Mouse (Mus musculus) midbrain, embryonic 12.5 days (tissue): ENCODE results near the gene Nxn. TPM values are rescaled to one million over a fixed set of nuclear protein-coding genes. Genes with fewer than 3 reads are reported as not detected.

Experiments
- ATAC-seq: fragments of 200-750 bp; cut with Nextera tagmentation; 2 replicates; pipeline ENCODE4 v1.8.0; 2017; ENCODE audit warnings: low read depth, moderate TSS enrichment, moderate library complexity; ENCODE audit not compliant: low FRiP score
- H3K27ac ChIP-seq: fragments of 300-500 bp; sonication (generic); replicated peaks from 2 replicates; pipeline ENCODE4 v1.5.1; 2016; ENCODE audit warnings: mild to moderate bottlenecking
- H3K27me3 ChIP-seq: fragments of 300-500 bp; sonication (generic); 2 replicates; pipeline ENCODE4 v1.6.1; 2016; ENCODE audit warnings: mild to moderate bottlenecking
- H3K36me3 ChIP-seq: fragments of 300-500 bp; sonication (generic); 2 replicates; pipeline ENCODE4 v1.6.1; 2016
- H3K4me1 ChIP-seq: fragments of 300-500 bp; sonication (generic); 2 replicates; pipeline ENCODE4 v1.6.1; 2016
- H3K4me2 ChIP-seq: fragments of 300-500 bp; sonication (generic); replicated peaks from 2 replicates; pipeline ENCODE4 v1.6.1; 2016; ENCODE audit warnings: mild to moderate bottlenecking, moderate library complexity
- H3K4me3 ChIP-seq: fragments of 300-500 bp; sonication (generic); 2 replicates; pipeline ENCODE4 v1.5.1; 2016; ENCODE audit warnings: mild to moderate bottlenecking
- H3K9ac ChIP-seq: fragments of 300-500 bp; sonication (generic); replicated peaks from 2 replicates; pipeline ENCODE4 v1.6.1; 2016; ENCODE audit warnings: mild to moderate bottlenecking, moderate library complexity
- H3K9me3 ChIP-seq: fragments of 300-500 bp; sonication (generic); 2 replicates; pipeline ENCODE4 v1.6.1; 2016; ENCODE audit warnings: mild to moderate bottlenecking
- WGBS: fragments of 180-500 bp; shearing (Covaris S2); methylation state at CpG from one replicate; pipeline ENCODE4 v1.1.7; 2016; 5-methylcytosine and 5-hydroxymethylcytosine counted together
- polyA plus RNA-seq: library from polyadenylated mRNA; unstranded; fragments of >200 nt; fragmentation: Nextera tagmentation; extraction: Ambion mirVana; gene quantifications from 2 replicates; pipeline ENCODE4 v1.2.1, GENCODE M21; 2016

The Nxn gene
- polyA plus RNA-seq, 1 experiment from 2014 or later: 56.9 TPM

GRCm38 (mm10) chr11:76420896-76421295 lies 22.0 kb upstream of the Nxn start:
- Histone ChIP-seq H3K9ac (no peak overlapping the region), H3K27ac (no peak overlapping the region), H3K4me1 (no peaks in the 10 kb centered on the region), H3K9me3 (no peaks in the 10 kb centered on the region), H3K4me2 (no peak overlapping the region), H3K36me3 (peaks cover 84% of the 10 kb centered on the region), H3K4me3 (no peak overlapping the region), H3K27me3 (no peaks in the 10 kb centered on the region)
- no peak for ATAC-seq
- WGBS: 70% methylated on average over 4 of the region's 4 CpGs

GRCm38 (mm10) chr11:76419179-76419578 lies 20.2 kb upstream of the Nxn start:
- Histone ChIP-seq H3K4me3 (no peak overlapping the region), H3K4me2 (no peak overlapping the region), H3K27me3 (no peaks in the 10 kb centered on the region), H3K36me3 (peaks cover 90% of the 10 kb centered on the region), H3K9ac (no peak overlapping the region), H3K27ac (no peak overlapping the region), H3K9me3 (no peaks in the 10 kb centered on the region), H3K4me1 (no peaks in the 10 kb centered on the region)
- WGBS: 65% methylated on average over 4 of the region's 4 CpGs
- no peak for ATAC-seq

GRCm38 (mm10) chr11:76418423-76418822 lies 19.5 kb upstream of the Nxn start:
- ATAC-seq: no peak
- WGBS: 84% methylated on average over 8 of the region's 8 CpGs
- H3K27me3 ChIP-seq: no peaks in the 10 kb centered on the region
- H3K4me2 ChIP-seq: no peak overlapping the region
- H3K4me3 ChIP-seq: no peak overlapping the region
- H3K4me1 ChIP-seq: no peaks in the 10 kb centered on the region
- H3K36me3 ChIP-seq: peaks cover 90% of the 10 kb centered on the region
- no peaks in the 10 kb centered on the region for H3K9me3 ChIP-seq
- no peak overlapping the region for H3K9ac ChIP-seq
- H3K27ac ChIP-seq: no peak overlapping the region

- 61% methylated on average over 2 of the region's 2 CpGs for WGBS
- H3K27me3 ChIP-seq: no peaks in the 10 kb centered on the region
- no peak overlapping the region for H3K9ac ChIP-seq
- H3K27ac ChIP-seq: no peak overlapping the region
- no peak overlapping the region for H3K4me2 ChIP-seq
- peaks cover 79% of the 10 kb centered on the region for H3K36me3 ChIP-seq
- no peaks in the 10 kb centered on the region for H3K4me1 ChIP-seq
- no peak for ATAC-seq
- no peaks in the 10 kb centered on the region for H3K9me3 ChIP-seq
- no peak overlapping the region for H3K4me3 ChIP-seq
Measured at GRCm38 (mm10) chr11:76415985-76416384, 17.0 kb upstream of the Nxn start.

DNA sequence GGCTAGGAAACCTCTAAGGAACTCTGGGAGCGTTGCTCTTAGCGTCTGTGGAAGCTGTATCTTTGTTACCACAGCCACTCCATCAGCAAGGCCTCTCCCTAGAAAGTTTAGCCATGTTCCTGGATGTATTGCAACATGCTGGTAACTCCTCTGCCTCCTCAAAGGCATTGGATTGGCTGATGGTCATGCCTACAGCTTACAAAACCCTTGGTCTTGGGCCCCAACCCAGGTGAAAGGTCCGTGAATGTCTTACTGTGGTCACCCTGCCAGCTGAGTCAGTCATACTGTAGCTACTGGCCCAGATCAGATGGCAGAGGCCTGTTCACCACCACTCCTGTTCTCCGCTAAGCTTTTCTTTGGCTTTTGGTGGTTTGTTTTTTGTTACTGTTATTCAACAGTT lies 16.1 kb upstream of the Nxn start:
- no peaks in the 10 kb centered on the region for H3K27me3 ChIP-seq
- no peaks in the 10 kb centered on the region for H3K9me3 ChIP-seq
- no peak overlapping the region for H3K27ac ChIP-seq
- H3K4me3 ChIP-seq: no peak overlapping the region
- H3K4me1 ChIP-seq: no peaks in the 10 kb centered on the region
- peaks cover 75% of the 10 kb centered on the region for H3K36me3 ChIP-seq
- no peak for ATAC-seq
- WGBS: 90% methylated on average over 4 of the region's 4 CpGs
- H3K9ac ChIP-seq: no peak overlapping the region
- no peak overlapping the region for H3K4me2 ChIP-seq

DNA sequence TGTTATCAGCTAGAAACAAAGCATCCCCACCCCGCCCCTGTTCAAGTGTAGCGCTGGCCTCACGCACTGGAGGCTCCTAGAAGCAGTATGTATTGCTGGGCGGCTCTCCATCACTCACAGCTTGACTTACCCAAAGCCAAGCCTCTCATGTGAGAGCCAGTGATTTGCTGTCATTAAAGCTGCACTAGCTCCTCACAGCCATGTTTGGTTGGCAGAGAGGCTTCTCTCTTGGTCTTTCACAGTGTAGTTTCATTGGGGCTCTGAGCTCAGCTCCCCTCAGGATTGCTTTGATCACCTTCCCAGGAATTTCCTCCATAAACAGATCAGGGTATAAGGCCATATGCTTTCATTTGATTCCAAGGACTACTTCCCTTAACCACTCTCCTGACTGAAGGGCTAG lies 14.3 kb upstream of the Nxn start:
- WGBS: 89% methylated on average over 4 of the region's 4 CpGs
- peaks cover 57% of the 10 kb centered on the region for H3K36me3 ChIP-seq
- no peaks in the 10 kb centered on the region for H3K4me1 ChIP-seq
- H3K4me3 ChIP-seq: no peak overlapping the region
- no peak for ATAC-seq
- no peaks in the 10 kb centered on the region for H3K27me3 ChIP-seq
- no peak overlapping the region for H3K27ac ChIP-seq
- H3K9ac ChIP-seq: no peak overlapping the region
- no peak overlapping the region for H3K4me2 ChIP-seq
- H3K9me3 ChIP-seq: no peaks in the 10 kb centered on the region

DNA sequence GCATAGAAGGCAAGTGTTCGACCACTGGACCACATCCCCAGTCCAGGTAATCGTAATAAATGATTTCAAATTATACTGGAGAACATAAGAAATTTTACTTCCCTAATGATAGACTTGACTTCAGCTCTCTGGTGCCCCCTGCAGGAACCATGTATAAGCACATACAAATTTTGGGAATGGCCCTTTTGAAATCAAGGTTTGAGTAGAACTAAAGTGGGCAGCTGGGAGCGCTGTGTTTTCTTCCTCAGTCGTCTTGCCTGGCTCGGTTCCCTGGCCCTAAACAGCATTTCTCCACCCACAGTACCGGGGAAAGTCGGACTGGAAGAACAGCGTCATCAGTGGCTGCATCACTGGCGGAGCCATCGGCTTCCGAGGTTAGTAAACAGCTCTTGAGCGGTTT lies 11.9 kb upstream of the Nxn start:
- ATAC-seq: no peak
- H3K4me1 ChIP-seq: peaks cover 6% of the 10 kb centered on the region
- no peak overlapping the region for H3K4me3 ChIP-seq
- H3K27ac ChIP-seq: no peak overlapping the region
- no peak overlapping the region for H3K4me2 ChIP-seq
- 74% methylated on average over 12 of the region's 12 CpGs for whole genome bisulfite sequencing
- no peaks in the 10 kb centered on the region for H3K9me3 ChIP-seq
- no peaks in the 10 kb centered on the region for H3K27me3 ChIP-seq
- peaks cover 34% of the 10 kb centered on the region for H3K36me3 ChIP-seq
- H3K9ac ChIP-seq: no peak overlapping the region

DNA sequence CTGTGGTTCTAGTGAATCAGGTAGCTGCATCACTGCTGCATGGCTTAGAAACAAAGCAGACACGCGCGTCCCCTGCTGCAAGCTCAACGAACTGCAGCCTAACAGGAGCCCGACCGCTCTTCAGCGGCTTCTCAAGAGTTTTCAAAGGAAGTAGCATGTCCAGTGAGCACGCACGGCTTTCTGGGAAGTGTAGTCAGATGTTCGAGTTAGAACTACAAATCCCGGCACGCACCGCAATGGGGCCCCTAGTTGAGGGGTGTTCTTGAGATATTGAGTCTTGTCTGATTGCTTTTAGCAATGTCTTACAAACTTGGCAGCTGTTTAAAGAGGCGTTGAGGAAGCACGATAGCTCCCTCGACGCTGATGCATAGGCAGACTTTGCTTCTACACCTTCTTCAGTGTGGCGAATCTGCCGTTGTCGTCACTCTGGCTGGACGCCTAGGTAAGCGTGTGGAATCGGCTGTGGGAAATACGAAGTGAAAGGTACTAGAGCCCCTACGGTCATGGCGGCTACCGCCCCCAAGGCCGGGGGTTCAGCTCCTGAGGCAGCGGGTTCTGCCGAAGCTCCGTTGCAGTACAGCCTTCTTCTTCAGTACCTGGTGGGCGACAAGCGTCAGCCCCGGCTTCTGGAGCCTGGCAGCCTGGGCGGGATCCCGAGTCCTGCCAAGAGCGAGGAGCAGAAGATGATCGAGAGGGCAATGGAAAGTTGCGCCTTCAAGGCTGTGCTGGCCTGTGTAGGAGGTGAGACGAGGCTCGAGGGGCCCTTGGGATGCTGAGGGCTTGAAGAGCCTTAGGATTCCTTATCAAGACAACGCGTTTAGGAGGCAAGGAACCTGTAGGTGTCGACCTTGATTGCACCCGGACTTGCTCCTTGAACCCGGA lies 8.0 kb upstream of the Nxn start, which contains the start of gene Timm22:
TSS of gene Timm22 (plus strand) at position 251 of the 882 bp plus-strand sequence.
- H3K27me3 ChIP-seq: peaks cover 22% of the 10 kb centered on the region
- H3K4me2 ChIP-seq: peak within 1 kb of the TSS; percentile 82
- H3K36me3 ChIP-seq: peaks cover 8% of the 10 kb centered on the region
- H3K9me3 ChIP-seq: no peaks in the 10 kb centered on the region
- H3K9ac ChIP-seq: peak within 1 kb of the TSS; percentile 79
- ATAC-seq: peak; percentile 93
- under 1% methylated on average over 46 of the region's 46 CpGs for WGBS
- peaks cover 6% of the 10 kb centered on the region for H3K4me1 ChIP-seq
- peak within 1 kb of the TSS; percentile 57 for H3K4me3 ChIP-seq
- peak within 1 kb of the TSS; percentile 40 for H3K27ac ChIP-seq

DNA sequence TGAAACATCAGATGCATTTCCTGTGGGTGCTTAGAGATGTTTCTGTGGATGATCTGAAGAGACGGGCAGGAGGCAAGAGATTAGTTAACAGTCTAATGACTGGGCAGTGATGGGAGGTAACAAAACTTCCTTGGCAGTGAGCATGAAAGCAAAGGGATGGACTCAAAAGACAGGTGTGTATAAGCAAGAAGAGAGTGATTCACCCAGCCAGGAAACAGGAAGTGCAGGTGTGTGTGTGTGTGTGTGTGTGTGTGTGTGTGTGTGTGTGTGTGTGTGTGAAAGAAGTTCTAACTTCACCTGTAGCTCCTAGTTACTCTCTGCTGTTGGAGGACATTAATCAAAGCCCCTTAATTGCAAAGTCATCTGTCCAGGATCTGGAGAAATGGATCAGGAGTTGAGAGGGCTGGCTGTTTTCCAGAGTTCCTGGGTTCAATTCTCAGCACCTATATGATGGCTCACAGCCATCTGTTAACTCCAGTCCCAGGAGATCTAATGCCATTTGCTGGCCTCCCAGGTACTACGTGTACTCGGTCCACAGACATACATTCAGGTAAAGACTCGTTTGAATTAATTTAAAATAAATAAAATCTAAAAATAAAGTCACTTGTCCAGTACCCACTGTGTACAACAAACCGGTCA lies 6.8 kb upstream of the Nxn start:
- Histone ChIP-seq H3K27me3 (peaks cover 22% of the 10 kb centered on the region), H3K9me3 (no peaks in the 10 kb centered on the region), H3K4me1 (peaks cover 6% of the 10 kb centered on the region), H3K36me3 (no peaks in the 10 kb centered on the region), H3K27ac (no peak overlapping the region), H3K9ac (no peak overlapping the region), H3K4me2 (no peak overlapping the region), H3K4me3 (no peak overlapping the region)
- no peak for ATAC-seq
- 83% methylated on average over 5 of the region's 5 CpGs for WGBS

DNA sequence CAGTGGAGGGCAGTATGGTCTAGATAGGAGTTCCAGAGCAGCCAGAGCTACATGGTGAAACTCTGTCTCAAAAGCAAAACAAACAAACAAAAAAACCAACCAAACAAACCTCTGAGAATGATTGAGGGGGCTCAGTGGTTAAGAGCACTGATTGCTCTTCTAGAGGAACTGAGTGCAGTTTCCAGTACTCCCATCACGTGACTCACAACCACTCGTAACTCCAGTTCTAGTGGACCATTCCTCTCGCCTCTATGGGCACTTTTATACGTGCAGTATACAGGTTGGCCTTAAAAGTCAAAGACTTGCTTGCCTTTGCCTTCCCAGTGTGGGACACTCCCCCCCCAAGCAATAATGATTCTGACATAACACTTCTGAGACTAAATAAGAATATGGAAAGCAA lies 6.2 kb upstream of the Nxn start:
- WGBS: 70% methylated on average over 4 of the region's 4 CpGs
- Histone ChIP-seq H3K4me1 (peaks cover 6% of the 10 kb centered on the region), H3K27ac (no peak overlapping the region), H3K4me3 (no peak overlapping the region), H3K4me2 (no peak overlapping the region), H3K9me3 (no peaks in the 10 kb centered on the region), H3K27me3 (peaks cover 28% of the 10 kb centered on the region), H3K9ac (0 out of 2 replicates have a peak overlapping the region, but pooled peaks have one; percentile 12), H3K36me3 (no peaks in the 10 kb centered on the region)
- ATAC-seq: no peak

DNA sequence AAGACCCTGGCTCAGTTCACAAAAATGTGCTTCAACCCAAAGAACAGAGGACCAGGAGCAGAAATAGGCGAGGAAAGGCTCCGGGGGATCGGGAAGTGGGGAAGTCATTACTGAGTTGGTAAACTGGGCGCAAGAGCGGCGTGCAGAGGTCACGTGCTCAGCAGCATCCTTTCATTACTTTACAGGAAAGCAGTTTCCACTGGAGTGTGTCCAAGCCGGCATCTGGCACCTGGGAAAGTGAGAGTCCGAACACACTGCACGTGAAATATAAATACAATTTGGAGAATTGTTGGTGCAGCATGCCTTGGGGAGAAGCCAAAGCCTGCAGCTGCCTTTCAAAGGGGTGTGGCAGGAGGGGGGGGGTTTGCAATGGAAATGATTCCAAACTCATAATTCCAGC lies 2.5 kb upstream of the Nxn start:
- ATAC-seq: no peak
- WGBS: 78% methylated on average over 10 of the region's 10 CpGs
- no peak overlapping the region for H3K9ac ChIP-seq
- H3K27me3 ChIP-seq: peaks cover 28% of the 10 kb centered on the region
- peaks cover 16% of the 10 kb centered on the region for H3K4me1 ChIP-seq
- H3K36me3 ChIP-seq: no peaks in the 10 kb centered on the region
- no peaks in the 10 kb centered on the region for H3K9me3 ChIP-seq
- H3K4me3 ChIP-seq: no peak overlapping the region
- no peak overlapping the region for H3K4me2 ChIP-seq
- H3K27ac ChIP-seq: no peak overlapping the region

DNA sequence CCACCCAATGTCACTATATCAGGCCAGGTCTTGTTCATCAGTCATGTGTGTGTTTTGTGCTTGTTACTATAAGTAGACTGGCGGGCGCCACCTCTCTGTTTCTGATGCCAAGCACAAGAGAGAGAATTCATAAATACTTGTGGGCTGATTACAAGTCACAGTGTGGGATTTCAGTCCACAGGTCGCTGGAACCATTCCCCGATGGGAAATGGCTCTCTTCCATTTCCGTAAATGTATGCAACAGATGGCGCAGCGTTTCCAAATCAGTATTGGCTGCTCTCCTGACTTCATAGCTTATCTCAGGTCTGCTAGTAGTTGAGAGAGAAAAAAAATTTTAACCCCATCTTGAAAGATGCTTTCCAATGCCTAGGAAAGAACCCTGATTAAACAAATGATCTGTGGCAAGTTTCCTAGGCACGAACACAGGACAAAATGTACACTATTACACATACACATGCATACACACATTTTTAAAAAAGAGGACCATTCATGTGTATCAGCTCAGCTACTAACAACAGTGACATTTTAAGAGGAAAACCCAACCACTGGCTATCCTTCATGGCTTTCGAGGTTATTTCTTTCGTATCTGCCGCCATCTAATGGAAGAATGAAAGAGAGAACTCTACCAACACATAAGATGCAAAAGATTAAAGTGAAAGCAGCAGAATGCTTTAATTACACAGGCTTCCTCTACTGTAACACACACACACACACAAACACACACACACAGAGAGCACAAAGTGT lies 819 bp upstream of the Nxn start:
- WGBS: 14% methylated on average over 11 of the region's 11 CpGs

More for the DNA sequence above, 819 bp upstream of the Nxn start:
- H3K9me3 ChIP-seq: no peaks in the 10 kb centered on the region
- no peaks in the 10 kb centered on the region for H3K36me3 ChIP-seq
- peak overlapping the region; percentile 77; the same call in 1 of the 2 replicates for H3K4me3 ChIP-seq
- H3K4me2 ChIP-seq: peak overlapping the region; percentile 93
- H3K4me1 ChIP-seq: peaks cover 20% of the 10 kb centered on the region
- H3K27ac ChIP-seq: peak overlapping the region; percentile 84; the same call in 1 of the 2 replicates
- H3K9ac ChIP-seq: no peak overlapping the region
- H3K27me3 ChIP-seq: peaks cover 20% of the 10 kb centered on the region
- ATAC-seq: no peak
